Mouse (Mus musculus) layer of hippocampus, postnatal 36 days (tissue): Measurements from ENCODE around the gene Tbc1d22b. TPM values are rescaled to one million over a fixed set of nuclear protein-coding genes. Genes with fewer than 3 reads are reported as not detected.

Source experiments
- DNase-seq, 2 experiments: peaks; one replicate each; pipeline ENCODE4 v3.0.0; 2022
- total RNA-seq, 2 experiments: library from RNA; stranded (reverse); gene quantifications; 2 replicates each; pipeline ENCODE4 v1.2.3; 2021

Tbc1d22b gene
- total RNA-seq, 2 experiments from 2014 or later, result 42.7 to 45.8 TPM

GRCm38 (mm10) chr17:29542831-29543690 is 6.5 kb upstream of the Tbc1d22b start:
- peak; percentile 29 to 30 for DNase-seq

DNA sequence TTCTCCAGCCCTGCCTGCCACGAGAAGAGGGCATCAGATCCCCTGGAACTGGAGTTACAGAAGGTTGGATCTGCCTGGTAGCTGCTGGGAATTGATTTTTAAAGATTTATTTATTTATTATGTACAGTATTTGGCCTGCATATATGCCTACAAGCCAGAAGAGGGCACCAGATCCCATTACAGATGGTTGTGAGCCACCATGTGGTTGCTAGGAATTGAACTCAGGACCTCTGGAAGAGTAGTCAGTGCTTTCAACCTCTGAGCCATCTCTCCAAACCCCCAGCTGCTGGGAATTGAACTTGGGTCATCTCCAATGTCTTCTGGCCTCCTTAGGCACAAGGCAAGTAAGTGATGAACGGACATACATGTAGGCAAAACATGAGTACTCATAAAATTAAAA is 5.5 kb upstream of the Tbc1d22b start:
- no peak for DNase-seq

DNA sequence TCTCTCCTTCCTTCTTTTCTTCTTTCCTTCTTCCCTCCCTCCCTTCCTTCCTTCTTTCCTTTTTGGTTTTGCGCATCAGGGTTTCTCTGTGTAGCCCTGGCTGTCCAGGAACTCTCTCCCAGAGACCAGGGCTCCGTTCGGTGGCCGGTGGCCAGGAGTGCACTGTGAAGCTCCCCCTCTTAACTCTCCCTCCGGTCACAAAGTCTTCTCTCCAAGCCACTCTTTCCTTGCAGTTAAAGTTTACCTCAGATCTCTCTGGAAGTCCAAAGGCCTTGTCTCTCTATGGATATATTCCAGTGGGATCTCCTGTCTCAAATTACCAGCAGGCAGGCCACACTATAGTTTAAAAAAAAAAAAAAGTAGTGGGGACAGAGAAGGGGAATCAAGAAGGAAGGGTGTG is 4.3 kb upstream of the Tbc1d22b start:
- DNase-seq, result no peak

DNA sequence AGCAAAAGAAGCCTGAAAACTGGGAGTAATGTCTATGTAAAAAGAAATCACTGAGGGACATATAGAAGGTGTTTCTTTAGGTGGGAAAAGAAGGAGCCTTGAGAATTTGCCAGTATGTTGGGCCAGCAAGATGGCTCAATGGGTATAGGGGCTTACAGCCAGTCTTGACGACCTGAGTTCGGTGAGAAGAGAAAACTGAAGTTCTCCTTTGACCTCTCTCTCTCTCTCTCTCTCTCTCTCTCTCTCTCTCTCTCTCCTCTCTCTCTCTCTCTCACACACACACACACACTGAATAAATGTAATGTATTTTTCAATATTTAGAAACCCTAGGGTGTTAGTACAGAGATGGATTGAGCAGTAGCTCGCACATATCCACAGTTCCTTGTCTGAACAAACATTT is 1.1 kb upstream of the Tbc1d22b start:
- no peak for DNase-seq

DNA sequence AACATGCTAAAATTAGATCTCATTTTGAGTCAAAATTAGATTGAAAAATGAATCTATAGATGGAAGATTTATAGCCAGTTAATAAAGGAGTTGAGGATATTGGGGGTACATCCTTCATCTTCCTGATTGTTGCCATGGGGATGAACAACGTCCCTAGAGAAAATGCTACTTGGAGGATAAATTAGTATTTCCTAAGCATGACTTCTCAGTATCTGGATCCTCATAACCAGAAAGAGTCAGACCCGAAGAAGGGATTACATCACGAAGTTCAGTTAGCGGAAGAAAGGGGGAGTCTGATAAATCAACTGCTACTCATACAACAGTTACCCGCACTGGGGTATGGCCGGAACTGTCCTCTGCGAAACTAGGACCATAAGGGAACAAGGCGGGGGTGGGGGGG is 591 bp upstream of the Tbc1d22b start:
- no peak for DNase-seq

DNA sequence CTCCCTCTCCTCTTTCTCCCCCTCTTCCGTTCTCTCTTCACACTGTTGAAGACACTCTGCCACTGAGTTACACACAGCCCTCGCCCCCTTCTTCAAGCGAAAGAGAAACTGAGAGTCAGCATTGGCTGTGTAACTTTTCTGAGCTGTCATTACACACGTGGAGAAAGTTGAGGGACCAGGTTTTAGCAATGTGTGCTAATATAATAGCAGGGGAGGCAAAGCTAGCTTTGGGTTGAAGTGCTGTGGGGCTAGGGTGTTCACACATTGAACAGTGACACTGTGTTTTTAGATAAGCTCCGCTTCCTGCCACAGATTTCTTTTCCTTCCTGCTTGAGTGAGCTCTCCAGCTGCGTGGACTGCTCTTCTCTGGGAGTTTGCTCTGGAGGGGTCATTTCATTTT is 1.4 kb downstream of the Tbc1d22b start:
- DNase-seq, result no peak

DNA sequence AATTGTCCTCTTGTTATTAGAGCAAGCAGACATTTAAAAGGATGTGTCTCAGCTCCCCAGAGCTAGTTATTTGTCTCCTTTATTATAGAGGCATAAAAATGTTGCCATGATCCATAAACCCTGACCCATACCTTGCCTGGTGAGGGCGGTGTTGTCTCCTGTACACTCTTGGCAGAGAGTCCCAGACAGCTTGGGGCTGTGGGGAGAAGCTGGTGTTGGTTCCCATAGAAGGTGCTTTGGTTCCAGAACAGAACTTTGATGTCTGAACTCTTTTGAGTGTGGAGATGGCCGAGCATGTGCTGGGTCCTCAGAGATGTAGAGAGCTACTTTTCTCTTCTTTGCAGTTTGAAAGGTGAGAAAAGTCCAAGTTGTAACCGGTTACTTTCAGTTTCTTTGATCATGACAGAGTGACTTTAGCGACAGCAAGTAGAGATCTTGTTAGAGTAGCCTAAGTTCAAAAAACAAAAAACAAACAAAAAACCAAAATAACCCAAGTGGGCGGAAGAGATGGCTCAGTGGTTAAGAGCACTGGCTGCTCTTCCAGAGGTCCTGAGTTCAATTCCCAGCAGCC is 2.7 kb downstream of the Tbc1d22b start, which contains the start of gene Tmem217:
Gene Tmem217 (minus strand): TSS at position 224 of the 571 bp plus-strand sequence.
- no peak for DNase-seq

- no peak for DNase-seq
Observed at GRCm38 (mm10) chr17:29554176-29554575, 4.6 kb downstream of the Tbc1d22b start.

- no peak for DNase-seq
Observed at GRCm38 (mm10) chr17:29556456-29556855, 6.9 kb downstream of the Tbc1d22b start.

DNA sequence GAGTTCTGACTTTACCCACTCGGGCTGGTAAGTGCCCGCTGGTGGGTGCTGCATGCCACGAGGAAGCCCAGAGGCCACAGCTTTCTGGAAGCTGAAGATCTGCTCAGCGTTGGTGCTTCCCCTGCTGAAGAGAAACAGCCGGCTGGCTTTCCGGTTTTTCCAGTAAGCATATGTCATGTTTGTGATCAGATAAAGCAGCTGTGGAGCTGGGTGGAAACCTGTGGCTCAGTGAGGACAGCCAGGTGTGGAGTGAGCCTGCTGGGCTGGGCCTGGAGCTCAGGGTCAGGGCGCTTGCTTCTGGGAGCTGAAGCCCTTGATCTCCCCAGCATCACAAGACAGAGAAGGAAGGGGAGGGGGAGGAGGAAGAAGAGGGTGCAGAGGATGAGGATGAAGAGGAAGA is 7.3 kb downstream of the Tbc1d22b start:
- no peak for DNase-seq

DNA sequence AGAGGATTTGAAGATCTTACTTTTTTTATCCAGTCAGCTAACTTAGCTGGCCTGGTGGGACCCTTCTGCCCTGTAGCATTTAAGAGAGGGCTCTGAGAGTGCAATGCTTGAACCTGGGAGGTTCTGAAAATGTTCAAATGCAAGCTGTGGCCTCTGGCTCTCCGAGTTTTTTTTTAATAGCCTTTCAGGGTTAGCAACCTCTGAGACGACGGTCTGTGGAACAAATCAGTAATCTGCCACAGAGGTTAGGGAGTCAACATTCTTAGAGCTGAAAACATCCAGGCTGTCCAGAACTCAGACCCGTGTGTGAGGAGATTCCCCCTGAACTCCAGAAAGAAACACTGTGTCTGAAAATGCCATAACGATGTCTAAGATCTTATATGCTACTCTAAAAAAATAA is 8.9 kb downstream of the Tbc1d22b start:
- DNase-seq, result no peak

DNA sequence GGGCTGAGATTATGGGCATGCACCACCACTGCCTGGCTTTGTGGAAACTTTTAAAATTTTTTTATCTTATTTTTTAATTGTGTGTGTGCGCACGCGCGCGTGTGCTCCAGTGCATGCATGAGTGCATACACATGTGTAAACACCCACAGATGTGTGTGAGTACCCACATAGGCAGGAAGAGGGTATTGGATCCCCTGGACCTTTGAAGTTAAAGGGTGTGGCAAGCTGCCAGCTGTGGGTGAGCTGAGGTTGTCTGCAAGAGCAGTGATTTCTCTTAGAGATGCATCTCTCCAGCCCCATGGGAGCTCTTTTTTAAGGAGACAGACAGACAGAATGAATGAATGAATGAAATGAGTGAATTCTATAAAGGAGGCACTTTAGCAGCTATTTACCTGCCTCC is 15.9 kb downstream of the Tbc1d22b start:
- DNase-seq, result no peak

DNA sequence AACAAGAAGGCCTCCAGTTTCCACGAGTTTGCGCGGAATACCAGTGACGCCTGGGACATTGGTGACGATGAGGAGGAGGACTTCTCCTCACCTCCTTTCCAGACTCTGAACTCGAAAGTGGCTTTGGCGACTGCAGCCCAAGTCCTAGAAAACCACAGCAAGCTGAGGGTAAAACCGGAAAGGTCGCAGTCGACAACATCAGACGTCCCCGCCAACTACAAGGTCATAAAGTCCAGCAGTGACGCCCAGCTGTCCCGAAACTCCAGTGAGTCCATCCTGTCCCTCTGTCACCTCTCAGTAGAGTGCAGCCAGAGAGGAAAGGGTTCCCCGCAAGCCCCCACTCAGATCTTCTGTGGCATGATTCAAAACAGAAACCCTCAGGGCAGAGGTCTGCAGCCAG is 18.9 kb downstream of the Tbc1d22b start:
- DNase-seq, result no peak

DNA sequence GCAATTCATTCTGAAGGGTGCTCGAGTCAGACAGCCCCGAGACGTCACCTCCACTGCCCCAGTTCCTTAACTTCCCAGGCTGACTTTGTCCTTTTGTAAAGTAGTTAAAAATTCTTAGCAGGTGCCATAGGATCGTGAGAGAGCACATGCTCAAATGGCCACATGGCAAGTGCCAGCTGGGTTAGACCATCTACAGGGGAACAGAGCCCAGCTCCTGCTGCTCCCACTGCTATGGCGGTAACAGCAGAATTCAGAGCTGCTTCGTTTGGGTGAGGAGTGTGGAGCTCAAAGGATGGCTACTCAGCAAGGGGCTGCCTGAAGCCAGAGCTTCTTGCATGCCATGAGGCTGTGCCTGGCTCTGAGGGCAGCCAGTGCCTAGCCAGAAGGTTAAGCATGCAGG is 20.2 kb downstream of the Tbc1d22b start:
- no peak for DNase-seq

DNA sequence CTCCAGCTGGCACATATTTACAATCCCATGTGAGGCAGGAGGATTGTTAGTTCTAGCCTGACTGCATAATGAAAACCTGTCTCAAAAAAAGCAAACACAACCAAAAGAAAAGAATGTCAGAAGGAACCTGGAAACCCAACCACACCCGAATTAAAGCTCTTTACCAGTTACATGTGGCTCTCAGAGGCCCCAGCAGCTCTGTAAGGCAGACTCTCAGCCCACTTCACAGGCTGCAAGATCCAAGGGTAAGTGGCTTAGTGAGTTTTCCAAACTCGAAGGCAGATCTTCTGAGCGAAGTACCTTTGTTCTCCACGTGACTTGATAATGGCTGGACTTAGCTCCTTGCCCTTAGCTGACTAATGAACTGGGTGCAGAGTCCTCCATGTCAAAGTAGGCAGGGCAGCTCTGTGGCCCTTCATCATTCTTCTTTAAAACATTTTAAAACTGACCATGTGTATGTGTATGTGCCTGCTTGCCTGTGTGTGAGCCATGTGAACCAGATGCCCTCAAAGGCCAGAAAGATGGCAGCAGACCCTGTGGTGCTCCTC is 30.1 kb downstream of the Tbc1d22b start:
- no peak for DNase-seq

- DNase-seq, result no peak
Observed at GRCm38 (mm10) chr17:29583569-29583968, 34.0 kb downstream of the Tbc1d22b start.

- no peak for DNase-seq
Observed at GRCm38 (mm10) chr17:29584306-29584705, 34.7 kb downstream of the Tbc1d22b start.

- peak; percentile 48 to 55 for DNase-seq
Observed at GRCm38 (mm10) chr17:29584737-29585136, 35.2 kb downstream of the Tbc1d22b start.

DNA sequence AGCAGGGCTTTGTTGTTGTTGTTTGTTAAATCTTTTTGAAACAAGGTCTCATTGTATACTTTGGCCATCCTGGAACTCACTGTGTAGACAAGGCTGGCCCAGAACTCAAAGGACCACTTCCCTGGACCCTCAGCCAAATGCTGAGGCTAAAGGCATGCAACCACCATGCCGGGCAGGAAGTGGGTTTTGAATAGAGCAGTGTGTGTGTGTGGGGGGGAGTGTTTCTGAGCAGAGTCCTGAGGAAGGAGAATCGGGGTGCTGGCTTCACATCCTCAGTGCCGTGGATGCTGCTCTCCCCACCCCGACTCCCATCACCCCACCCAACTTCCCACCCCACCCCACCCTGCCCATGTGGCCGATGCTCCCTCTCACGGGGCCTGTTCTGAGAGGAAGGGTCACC is 35.9 kb downstream of the Tbc1d22b start:
- no peak for DNase-seq

GRCm38 (mm10) chr17:29586921-29587320 is 37.3 kb downstream of the Tbc1d22b start:
- no peak for DNase-seq

DNA sequence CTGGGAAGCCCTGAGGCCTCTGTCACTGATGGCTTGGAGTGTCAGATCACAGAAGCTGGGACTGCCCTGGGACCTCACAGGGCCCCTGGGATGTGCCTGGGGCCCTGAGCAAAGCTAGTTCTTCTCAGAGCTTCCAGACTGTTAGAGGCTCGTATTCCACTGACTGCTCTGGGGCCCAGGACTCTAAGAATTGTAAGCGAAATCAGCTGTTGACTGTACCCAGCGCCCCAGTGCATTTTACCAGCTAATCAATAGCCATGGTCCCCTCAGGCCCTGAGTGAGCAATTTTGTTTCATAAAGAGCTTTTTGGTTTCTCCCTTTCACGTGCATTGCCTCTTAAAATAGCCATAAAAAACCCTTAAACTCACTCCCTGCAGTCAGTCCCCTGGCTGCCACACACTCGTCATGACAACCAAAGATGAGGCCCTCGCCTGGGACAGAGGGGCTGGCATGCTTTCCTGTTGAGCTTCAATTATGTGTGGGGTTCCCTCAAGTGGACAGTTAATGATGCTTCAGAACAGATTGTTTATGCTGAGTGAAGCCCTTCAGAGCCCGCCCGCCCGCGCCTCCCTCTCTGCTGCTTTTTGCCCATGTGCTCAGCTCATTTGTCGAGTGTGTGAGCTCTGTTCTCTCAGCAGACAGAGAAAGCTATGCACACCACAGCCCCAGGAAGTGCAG is 39.8 kb downstream of the Tbc1d22b start:
- DNase-seq, result peak; percentile 20 to 29

GRCm38 (mm10) chr17:29595891-29596770 is 46.5 kb downstream of the Tbc1d22b start:
- DNase-seq, result no peak
